Mouse (Mus musculus) liver, adult 2 months (tissue): ENCODE measurements around the gene Dst. TPM values are rescaled to one million over a fixed set of nuclear protein-coding genes. Genes with fewer than 3 reads are reported as not detected.

Experiments used
- DNase-seq: peaks from one replicate; pipeline ENCODE4 v3.0.0-alpha.2; 2011; ENCODE audit warnings: low read depth, low spot score; ENCODE audit errors: extremely low read depth
- H3K27ac ChIP-seq: fragments of 200-500 bp; replicated peaks from 2 replicates; pipeline ENCODE4 v1.5.1; 2012; ENCODE audit warnings: low read depth, mild to moderate bottlenecking, control low read depth, inconsistent platforms, low read length; ENCODE audit not compliant: insufficient read depth
- H3K27me3 ChIP-seq: fragments of 200-500 bp; 2 replicates; pipeline ENCODE4 v1.6.1; 2012; ENCODE audit warnings: mild to moderate bottlenecking, moderate library complexity, low read length, inconsistent platforms; ENCODE audit not compliant: control insufficient read depth, insufficient read depth
- H3K36me3 ChIP-seq: fragments of 200-500 bp; 2 replicates; pipeline ENCODE4 v1.6.1; 2012; ENCODE audit warnings: low read length, inconsistent platforms; ENCODE audit not compliant: control insufficient read depth, insufficient read depth
- H3K4me1 ChIP-seq: fragments of 200-500 bp; 2 replicates; pipeline ENCODE4 v1.6.1; 2011; ENCODE audit warnings: low read length; ENCODE audit not compliant: control insufficient read depth, insufficient read depth
- H3K4me3 ChIP-seq: fragments of 200-500 bp; 2 replicates; pipeline ENCODE4 v1.5.1; 2011; ENCODE audit warnings: low read depth, mild to moderate bottlenecking, control low read depth, low read length, moderate library complexity; ENCODE audit not compliant: insufficient read depth
- H3K79me2 ChIP-seq: fragments of 200-500 bp; 2 replicates; pipeline ENCODE4 v1.6.1; 2012; ENCODE audit warnings: inconsistent platforms, mild to moderate bottlenecking, low read length, moderate library complexity; ENCODE audit not compliant: control insufficient read depth, insufficient read depth
- H3K9ac ChIP-seq: fragments of 200-500 bp; 2 replicates; pipeline ENCODE4 v1.6.1; 2012; ENCODE audit warnings: low read depth, mild to moderate bottlenecking, control low read depth, inconsistent platforms, low read length
- CTCF ChIP-seq: fragments of 200-500 bp; IDR thresholded peaks from 2 replicates; pipeline ENCODE4 v1.5.1; 2011; ENCODE audit warnings: low read depth, low read length, control low read depth
- POLR2A ChIP-seq: fragments of 200-500 bp; IDR thresholded peaks from 2 replicates; pipeline ENCODE4 v1.6.1; 2011; ENCODE audit warnings: low read length, control low read depth; ENCODE audit not compliant: insufficient read depth; ENCODE audit errors: extremely low read depth
- WGBS: fragments of 180-500 bp; shearing (Covaris S2); methylation state at CpG from one replicate; pipeline ENCODE4 v1.1.7; 2018; 5-methylcytosine and 5-hydroxymethylcytosine counted together
- polyA plus RNA-seq: library from polyadenylated mRNA; depleted of rRNA; stranded (reverse); fragments of >200 nt; gene quantifications from 2 replicates; pipeline ENCODE4 v1.2.3, GENCODE M21; 2012
- total RNA-seq: library from RNA; depleted of rRNA; stranded (reverse); fragments of >200 nt; gene quantifications from 2 replicates; pipeline ENCODE4 v1.2.3, GENCODE M21; 2014

The Dst gene
- total and polyA plus RNA-seq, 2 experiments = 10.5 to 53.6 TPM

GRCm38 (mm10) chr1:34070474-34070873 is 162.4 kb downstream of the Dst start:
- 84% methylated on average over 7 of the region's 7 CpGs for WGBS
- no peak overlapping the region for H3K27ac ChIP-seq
- no peaks in the 10 kb centered on the region for H3K4me1 ChIP-seq
- no peak for TF ChIP-seq POLR2A
- no peak for TF ChIP-seq CTCF
- H3K36me3 ChIP-seq = no peaks in the 10 kb centered on the region
- H3K9ac ChIP-seq = no peak overlapping the region
- no peak for DNase-seq
- no peak overlapping the region for H3K4me3 ChIP-seq
- H3K27me3 ChIP-seq = no peaks in the 10 kb centered on the region
- H3K79me2 ChIP-seq = no peaks in the 10 kb centered on the region

GRCm38 (mm10) chr1:34070991-34071639 is 163.1 kb downstream of the Dst start:
- H3K9ac ChIP-seq = no peak overlapping the region
- H3K36me3 ChIP-seq = no peaks in the 10 kb centered on the region
- no peaks in the 10 kb centered on the region for H3K4me1 ChIP-seq
- TF ChIP-seq POLR2A = no peak
- TF ChIP-seq CTCF = no peak
- H3K4me3 ChIP-seq = no peak overlapping the region
- H3K79me2 ChIP-seq = no peaks in the 10 kb centered on the region
- no peak overlapping the region for H3K27ac ChIP-seq
- DNase-seq = no peak
- WGBS = 83% methylated on average over 6 of the region's 6 CpGs
- no peaks in the 10 kb centered on the region for H3K27me3 ChIP-seq

GRCm38 (mm10) chr1:34072262-34072661 is 164.2 kb downstream of the Dst start:
- no peak for DNase-seq
- 83% methylated on average over 7 of the region's 7 CpGs for WGBS

GRCm38 (mm10) chr1:34073436-34074169 is 165.6 kb downstream of the Dst start:
- WGBS = 85% methylated on average over 10 of the region's 10 CpGs
- no peak for DNase-seq
- no peaks in the 10 kb centered on the region for H3K79me2 ChIP-seq
- H3K36me3 ChIP-seq = no peaks in the 10 kb centered on the region
- TF ChIP-seq CTCF (no peak), POLR2A (no peak)
- H3K27me3 ChIP-seq = no peaks in the 10 kb centered on the region
- no peak overlapping the region for H3K4me3 ChIP-seq
- no peaks in the 10 kb centered on the region for H3K4me1 ChIP-seq
- no peak overlapping the region for H3K27ac ChIP-seq
- no peak overlapping the region for H3K9ac ChIP-seq

More at GRCm38 (mm10) chr1:34072262-34072661, 164.2 kb downstream of the Dst start:
- H3K27me3 ChIP-seq = no peaks in the 10 kb centered on the region
- TF ChIP-seq CTCF = no peak
- no peak for TF ChIP-seq POLR2A
- H3K27ac ChIP-seq = no peak overlapping the region
- H3K4me1 ChIP-seq = no peaks in the 10 kb centered on the region
- no peak overlapping the region for H3K4me3 ChIP-seq
- no peaks in the 10 kb centered on the region for H3K79me2 ChIP-seq
- H3K36me3 ChIP-seq = no peaks in the 10 kb centered on the region
- H3K9ac ChIP-seq = no peak overlapping the region

GRCm38 (mm10) chr1:34074245-34075187 is 166.5 kb downstream of the Dst start:
- Histone ChIP-seq H3K79me2 (no peaks in the 10 kb centered on the region), H3K36me3 (no peaks in the 10 kb centered on the region), H3K27me3 (no peaks in the 10 kb centered on the region), H3K9ac (no peak overlapping the region), H3K4me1 (no peaks in the 10 kb centered on the region), H3K27ac (no peak overlapping the region), H3K4me3 (no peak overlapping the region)
- no peak for TF ChIP-seq POLR2A
- no peak for TF ChIP-seq CTCF
- 75% methylated on average over 15 of the region's 15 CpGs for WGBS
- no peak for DNase-seq
